In the genomic region with DNA sequence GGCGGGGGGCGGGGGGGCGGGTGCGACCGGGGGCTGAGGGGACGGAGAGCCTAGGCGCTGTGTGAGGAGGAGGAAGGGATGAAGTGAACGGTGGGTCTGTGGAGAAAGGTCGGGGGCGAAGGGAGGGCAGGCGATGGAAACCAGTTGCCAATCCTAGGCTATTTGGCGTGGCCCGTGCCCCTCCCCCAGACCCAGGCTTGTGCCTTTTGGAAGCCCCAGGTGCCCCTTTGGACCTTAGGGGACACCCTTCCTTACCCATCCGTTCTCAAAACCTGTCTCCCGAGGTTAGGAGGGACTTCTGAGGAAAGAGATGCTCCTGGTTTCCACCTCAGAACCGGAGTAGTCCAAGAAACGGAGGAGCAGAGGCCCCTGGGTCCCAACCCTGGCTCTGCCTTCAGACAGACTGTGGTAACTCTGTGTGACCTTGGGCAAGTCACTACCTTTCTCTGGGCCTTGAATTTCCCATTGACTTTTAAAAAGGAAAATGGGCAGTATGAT, we compare ENCODE assay signal across 10 mouse cellular contexts. TPM values are rescaled to one million over a fixed set of nuclear protein-coding genes. Genes with fewer than 3 reads are reported as not detected.
DNase-seq lines count a peak whose midpoint lies in the region; ATAC-seq and TF ChIP-seq lines count a peak whose summit lies in the region.
"Had no signal": no experiment of that assay in that cellular context is flagged by ENCODE, and none has a peak within 500 bp of the region (broad histone marks: within the 10 kb centered on the region; RNA-seq: fewer than 3 reads in every experiment).

Fam186b (minus strand) TSS at position 405 of the 498 bp plus-strand sequence.

- no peak for TF ChIP-seq POLR2A in heart, adult 2 months (IDR thresholded peaks at IDR 0.05; ENCODE audit: insufficient read depth, low read depth, low read length)
- no peak for TF ChIP-seq POLR2A in ES-Bruce4 (IDR thresholded peaks at IDR 0.05; ENCODE audit: insufficient read depth, low read length)

- H3K27me3 ChIP-seq in heart, adult 2 months (ENCODE audit: control insufficient read depth, insufficient read depth, low read length) = no peaks in the 10 kb centered on the region
- H3K27me3 ChIP-seq in ES-Bruce4 (ENCODE audit: control insufficient read depth, insufficient read depth, low read length, poor library complexity, severe bottlenecking) = no peaks in the 10 kb centered on the region
- H3K27me3 ChIP-seq in heart, embryonic 14.5 days (ENCODE audit: control insufficient read depth, insufficient read depth, low read length) = no peaks in the 10 kb centered on the region
- H3K27me3 ChIP-seq in kidney, postnatal 0 days (ENCODE audit: insufficient read depth, low read length) = no peaks in the 10 kb centered on the region
- H3K27me3 ChIP-seq in midbrain, embryonic 10.5 days (ENCODE audit: low read depth, poor library complexity, severe bottlenecking) = no peaks in the 10 kb centered on the region
- H3K27me3 ChIP-seq: Patski had no signal

- H3K36me3 ChIP-seq in heart, adult 2 months (ENCODE audit: control insufficient read depth, insufficient read depth, low read length) = no peaks in the 10 kb centered on the region
- no peaks in the 10 kb centered on the region for H3K36me3 ChIP-seq in ES-Bruce4 (ENCODE audit: control insufficient read depth, insufficient read depth, low read length, poor library complexity, severe bottlenecking)
- no peaks in the 10 kb centered on the region for H3K36me3 ChIP-seq in heart, embryonic 14.5 days (ENCODE audit: control insufficient read depth, insufficient read depth, low read length)
- H3K36me3 ChIP-seq in kidney, postnatal 0 days (ENCODE audit: insufficient read depth, low read length) = no peaks in the 10 kb centered on the region
- peaks cover 11% of the 10 kb centered on the region; the same call in 1 of the 2 replicates for H3K36me3 ChIP-seq in midbrain, embryonic 10.5 days

- TF ChIP-seq EP300 in heart, adult 2 months (IDR thresholded peaks at IDR 0.05; ENCODE audit: insufficient read depth, low read depth, low read length) = no peak
- TF ChIP-seq EP300 in ES-Bruce4 (IDR thresholded peaks at IDR 0.05; ENCODE audit: insufficient read depth, low read depth, low read length) = no peak

- peak; percentile 47 to 63 for DNase-seq in heart, adult 2 months
- DNase-seq in heart, adult 8-10 months (ENCODE audit: low spot score) = no peak
- DNase-seq in cerebellum, adult 9-11 months = peak; percentile 72
- peak; percentile 36 for DNase-seq in kidney, postnatal 0 days (ENCODE audit: low spot score)
- DNase-seq in midbrain, embryonic 10.5 days (ENCODE audit: low spot score) = no peak
- peak; percentile 51 for DNase-seq in thymus, postnatal 14 days

- intact Hi-C loops in heart, adult 2 months (cut with DNase I) = loop anchor here (2.0 kb wide), 1 partner anchor 43 kb away; no protein-coding TSS in a partner anchor

- H3K4me3 ChIP-seq in heart, adult 2 months = peak within 1 kb of the TSS; percentile 65
- peak within 1 kb of the TSS; percentile 90 for H3K4me3 ChIP-seq in ES-Bruce4 (ENCODE audit: low read depth, low read length)
- peak within 1 kb of the TSS; percentile 54 to 68 for H3K4me3 ChIP-seq in heart, embryonic 14.5 days (ENCODE audit: control insufficient read depth in 1 of 2, insufficient read depth in 1 of 2, low read depth in 1 of 2, low read length in 2 of 2)
- peak within 1 kb of the TSS; percentile 71 for H3K4me3 ChIP-seq in kidney, postnatal 0 days (replicated peaks; ENCODE audit: low read depth, low read length)
- peak within 1 kb of the TSS; percentile 77 for H3K4me3 ChIP-seq in midbrain, embryonic 10.5 days

- 6% methylated on average over 12 of the region's 17 CpGs for WGBS in heart, adult 2 months
- under 1% methylated on average over 16 of the region's 17 CpGs for WGBS in heart, embryonic 14.5 days
- 1% methylated on average over 15 of the region's 17 CpGs for WGBS in kidney, postnatal 0 days
- 4% methylated on average over 14 of the region's 17 CpGs for WGBS in midbrain, embryonic 10.5 days

- peak within 1 kb of the TSS; percentile 75 for H3K27ac ChIP-seq in heart, adult 2 months
- H3K27ac ChIP-seq in ES-Bruce4 (ENCODE audit: insufficient read depth, low read length) = peak within 1 kb of the TSS; percentile 91
- H3K27ac ChIP-seq in heart, embryonic 14.5 days (replicated peaks in 1 of 2; ENCODE audit: control insufficient read depth in 1 of 2, insufficient read depth in 1 of 2, low read depth in 2 of 2, low read length in 2 of 2) = peak within 1 kb of the TSS; percentile 71 to 81
- peak within 1 kb of the TSS; percentile 86 for H3K27ac ChIP-seq in kidney, postnatal 0 days
- peak within 1 kb of the TSS; percentile 93 for H3K27ac ChIP-seq in midbrain, embryonic 10.5 days (replicated peaks)

- H3K4me1 ChIP-seq in heart, adult 2 months (ENCODE audit: control insufficient read depth, insufficient read depth, low read length) = no peaks in the 10 kb centered on the region; the same call in none of the 2 replicates
- no peaks in the 10 kb centered on the region for H3K4me1 ChIP-seq in ES-Bruce4 (ENCODE audit: control insufficient read depth, insufficient read depth, low read length)
- H3K4me1 ChIP-seq in heart, embryonic 14.5 days (ENCODE audit: control insufficient read depth in 2 of 2, insufficient read depth in 2 of 2, low read length in 2 of 2) = peaks cover 2 to 11% of the 10 kb centered on the region in 2 experiments; a peak in 3 of 4 replicates
- H3K4me1 ChIP-seq in kidney, postnatal 0 days (replicated peaks; ENCODE audit: insufficient read depth, low read length) = no peaks in the 10 kb centered on the region
- peaks cover 25% of the 10 kb centered on the region for H3K4me1 ChIP-seq in midbrain, embryonic 10.5 days

- H3K9me3 ChIP-seq in ES-Bruce4 (replicated peaks; ENCODE audit: control insufficient read depth, insufficient read depth, low read length, poor library complexity, severe bottlenecking) = no peaks in the 10 kb centered on the region
- no peaks in the 10 kb centered on the region for H3K9me3 ChIP-seq in heart, embryonic 14.5 days (ENCODE audit: control insufficient read depth, low read length)
- no peaks in the 10 kb centered on the region for H3K9me3 ChIP-seq in kidney, postnatal 0 days (replicated peaks; ENCODE audit: low read length)
- no peaks in the 10 kb centered on the region for H3K9me3 ChIP-seq in midbrain, embryonic 10.5 days (replicated peaks)

- H3K79me2 ChIP-seq in heart, adult 2 months (replicated peaks; ENCODE audit: control insufficient read depth, insufficient read depth, low read length) = no peaks in the 10 kb centered on the region

- no peak; the same call in none of the 2 replicates for ATAC-seq in heart, embryonic 14.5 days (ENCODE audit: insufficient number of reproducible peaks, insufficient read depth, low FRiP score, low read depth)
- ATAC-seq in kidney, postnatal 0 days (replicated peaks; ENCODE audit: low FRiP score, low read depth) = peak; percentile 45

- TF ChIP-seq CTCF in heart, adult 2 months (IDR thresholded peaks at IDR 0.05) = no peak
- no peak for TF ChIP-seq CTCF in ES-Bruce4 (IDR thresholded peaks at IDR 0.05; ENCODE audit: low read depth, low read length)
- no peak for TF ChIP-seq CTCF in kidney, postnatal 0 days (IDR thresholded peaks at IDR 0.05; ENCODE audit: low read depth)

- H3K9ac ChIP-seq in heart, adult 2 months (ENCODE audit: low read depth, low read length) = peak within 1 kb of the TSS; percentile 82
- peak within 1 kb of the TSS; percentile 75 for H3K9ac ChIP-seq in ES-Bruce4 (ENCODE audit: low read depth, poor library complexity, severe bottlenecking)
- peak within 1 kb of the TSS; percentile 79 for H3K9ac ChIP-seq in heart, embryonic 14.5 days (ENCODE audit: low read length)
- peak within 1 kb of the TSS; percentile 72 for H3K9ac ChIP-seq in kidney, postnatal 0 days (ENCODE audit: low read depth, low read length)

- peak within 1 kb of the TSS; percentile 67 for H3K4me2 ChIP-seq in heart, embryonic 14.5 days (ENCODE audit: low read length)
- H3K4me2 ChIP-seq in kidney, postnatal 0 days (ENCODE audit: low read length) = peak within 1 kb of the TSS; percentile 69

RNA-seq across cellular contexts. Expression of gene Fam186b, which starts in this region (rescaled TPM):
- total RNA-seq in heart, adult 2 months (2021) = not detected
- 0.20 TPM in 1 of 2 replicates, not detected in the other for polyA plus RNA-seq in heart, adult 2 months (2012; rRNA removed)
- under 1 TPM in 1 of 4 experiments, not detected in 3; 0.56 TPM for total RNA-seq in heart, adult 8-10 months (2022)
- polyA plus RNA-seq in ES-Bruce4 (2011; ENCODE audit: insufficient read depth, insufficient read length, low read depth, missing spikeins) = not detected in 2 replicates
- 0.36 TPM in 1 of 2 replicates, not detected in the other for polyA plus RNA-seq in heart, embryonic 14.5 days (2014; fragmentation: Nextera tagmentation; extraction: Ambion mirVana)
- polyA plus RNA-seq in kidney, postnatal 0 days (2015; fragmentation: Nextera tagmentation; extraction: Ambion mirVana) = 0.22 and 0.47 TPM in 2 replicates
- polyA plus RNA-seq in midbrain, embryonic 10.5 days (2016; fragmentation: Nextera tagmentation; extraction: Ambion mirVana) = 0.11 and 0.19 TPM in 2 replicates
- polyA plus RNA-seq: large intestine, adult 2 months had no signal

Comparison
In these comparisons a context has a peak if more than half of its experiments do, and no peak if none do; other contexts are left out.
1. Peak in DNase-seq, H3K4me3 ChIP-seq, H3K27ac ChIP-seq and H3K9ac ChIP-seq in heart, adult 2 months; RNA of the gene not detected or under 1 TPM.
2. Peak in DNase-seq, ATAC-seq, H3K4me3 ChIP-seq, H3K27ac ChIP-seq, H3K9ac ChIP-seq and H3K4me2 ChIP-seq in kidney, postnatal 0 days; RNA of the gene not detected or under 1 TPM.
3. DNase-seq: peak in cerebellum, adult 9-11 months (single experiment) and thymus, postnatal 14 days (single experiment); none in heart, adult 8-10 months (single experiment) and midbrain, embryonic 10.5 days (single experiment).
4. Peak in every context shown above with its lines, with median percentiles within 50 percentile points of each other: H3K27ac ChIP-seq, H3K4me3 ChIP-seq and H3K9ac ChIP-seq.